Mouse (Mus musculus) megakaryocyte, embryonic 14.5 days (primary cell): ENCODE data around the gene Gm20388.

Source experiments
- FLI1 ChIP-seq: IDR thresholded peaks from 2 replicates; pipeline ENCODE4 v1.6.1; 2012; ENCODE audit warnings: low read length, inconsistent platforms, mixed read lengths
- GATA1 ChIP-seq: IDR thresholded peaks from 3 replicates; pipeline ENCODE4 v1.6.1; 2012; ENCODE audit warnings: mixed read lengths, low read length, inconsistent platforms, borderline replicate concordance

- TF ChIP-seq GATA1 (no peak), FLI1 (no peak)
These were observed 667.2 kb downstream of the Gm20388 start for GRCm38 (mm10) chr8:120577821-120578220.
